Mouse (Mus musculus): ENCODE data around the gene Gpr156.
"Not testable (repeated sequence)": the region's sequence is repeated elsewhere in the genome, so short reads cannot be mapped to it uniquely, and the experiment has no call there.

Gpr156 gene

DNA sequence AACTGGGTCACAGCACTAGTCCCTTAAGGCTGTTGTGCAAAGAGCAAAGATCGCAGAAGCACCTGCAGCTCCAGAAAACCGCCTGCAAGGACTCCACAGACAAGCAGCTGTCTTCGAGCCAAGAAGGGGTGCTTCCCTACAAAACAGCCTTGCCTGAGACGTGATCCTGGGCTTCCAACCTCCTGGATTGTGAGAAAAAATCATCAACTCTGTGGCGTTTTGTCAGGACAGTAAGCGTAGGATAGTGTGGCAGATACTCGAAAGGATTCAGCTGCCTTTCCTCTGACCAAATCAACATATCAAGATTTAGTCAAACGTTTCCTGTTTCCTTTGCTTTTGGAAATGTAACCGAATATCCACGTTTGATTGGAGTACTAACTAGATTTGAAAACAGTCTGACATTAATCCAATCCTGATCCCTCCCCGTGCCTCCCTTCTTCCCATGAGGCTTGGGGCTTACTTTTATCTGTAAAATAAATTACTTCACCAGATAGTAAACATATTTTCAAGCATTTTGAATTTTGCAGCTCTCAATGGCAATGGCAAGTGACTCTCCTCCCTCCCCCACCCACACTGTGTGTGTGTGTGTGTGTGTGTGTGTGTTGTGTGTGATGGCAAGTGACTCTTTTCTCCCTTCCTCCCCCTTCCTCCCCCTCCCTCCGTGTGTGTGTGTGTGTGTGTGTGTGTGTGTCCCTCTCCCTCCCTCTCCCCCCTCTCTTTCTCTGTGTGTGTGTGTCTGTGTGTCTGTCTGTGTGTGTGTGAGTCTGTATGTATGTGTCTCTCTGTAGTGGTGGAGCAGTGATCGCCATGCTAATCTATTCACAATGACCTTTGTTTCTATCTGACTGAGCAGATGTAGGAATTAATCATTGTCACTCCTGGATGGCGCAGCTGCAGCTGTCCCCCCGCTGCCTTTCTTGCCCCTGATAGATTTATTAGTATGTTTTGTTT, 47.3 kb downstream of the Gpr156 start:
- DNase-seq = peak; percentile 56 to 62

DNA sequence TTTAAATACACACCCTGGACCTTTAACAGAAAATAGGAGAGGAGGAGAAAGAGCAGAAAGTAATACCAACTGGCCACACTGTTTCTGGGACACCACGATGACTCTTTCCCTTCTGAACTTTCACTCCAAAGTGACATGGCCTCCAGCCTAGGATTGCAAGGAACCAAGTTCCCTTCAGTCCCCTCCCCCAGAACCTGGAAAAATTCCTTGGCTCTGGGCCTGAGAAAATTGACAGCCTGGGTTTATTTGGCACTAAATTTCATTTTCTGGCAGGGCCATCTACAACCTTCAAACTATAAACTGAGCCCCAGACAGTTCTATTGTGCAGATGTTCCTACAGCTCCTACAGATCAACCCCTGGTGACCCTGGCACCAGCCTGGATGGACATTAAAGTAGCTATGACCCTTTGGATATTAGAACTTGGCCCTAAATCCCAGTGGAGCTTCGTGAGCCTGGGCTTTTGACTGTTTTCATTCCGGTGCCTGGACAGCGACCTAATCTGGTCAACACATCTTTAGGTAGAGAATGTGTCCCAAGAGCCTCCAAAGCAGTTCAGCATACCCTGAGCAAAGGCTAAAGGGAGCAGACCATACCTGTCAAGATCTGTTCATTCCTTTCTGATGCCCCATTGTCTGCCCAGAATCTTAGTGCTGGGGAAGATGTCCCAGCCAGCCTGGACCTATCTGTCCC, 48.2 kb downstream of the Gpr156 start:
- peak in 1 of 2 experiments; percentile 56 for DNase-seq

DNA sequence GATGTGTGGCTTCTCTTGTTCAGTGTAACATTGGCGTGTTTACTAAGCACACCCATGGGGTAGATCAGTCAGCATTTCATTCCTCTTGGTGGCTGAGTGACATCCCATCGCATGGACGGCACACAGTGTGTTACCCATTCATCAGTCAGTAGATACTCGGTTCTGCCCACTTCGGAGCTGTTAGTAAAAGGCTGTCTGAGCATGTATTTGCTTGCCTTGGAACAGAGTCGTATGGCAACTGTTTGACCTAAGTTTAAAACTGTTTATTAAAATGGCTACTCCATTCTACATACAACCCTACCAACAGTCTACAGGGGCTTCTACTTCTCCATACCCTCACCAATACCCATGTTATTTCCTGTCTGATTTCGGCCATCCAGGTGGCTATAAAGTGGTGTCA, 50.6 kb downstream of the Gpr156 start:
- DNase-seq = no peak

DNA sequence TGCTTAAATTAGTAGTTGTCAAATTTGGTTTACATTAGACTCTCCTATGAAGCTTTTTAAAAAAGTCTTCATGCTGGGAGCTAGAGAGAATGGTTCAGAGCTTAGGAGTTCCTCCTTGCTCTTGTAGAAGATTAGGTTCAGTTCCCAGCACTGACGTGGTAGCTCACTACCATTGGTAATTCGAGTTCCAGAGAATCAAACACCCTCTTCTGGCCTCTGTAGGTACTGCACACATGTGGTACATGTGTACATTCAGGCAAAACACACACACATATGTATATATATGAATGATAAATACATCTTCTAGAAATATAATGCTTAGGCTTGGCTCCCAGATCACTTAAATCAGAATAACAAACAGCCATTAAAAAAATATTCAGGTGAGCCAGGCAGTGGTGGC, 51.1 kb downstream of the Gpr156 start:
- DNase-seq = no peak

DNA sequence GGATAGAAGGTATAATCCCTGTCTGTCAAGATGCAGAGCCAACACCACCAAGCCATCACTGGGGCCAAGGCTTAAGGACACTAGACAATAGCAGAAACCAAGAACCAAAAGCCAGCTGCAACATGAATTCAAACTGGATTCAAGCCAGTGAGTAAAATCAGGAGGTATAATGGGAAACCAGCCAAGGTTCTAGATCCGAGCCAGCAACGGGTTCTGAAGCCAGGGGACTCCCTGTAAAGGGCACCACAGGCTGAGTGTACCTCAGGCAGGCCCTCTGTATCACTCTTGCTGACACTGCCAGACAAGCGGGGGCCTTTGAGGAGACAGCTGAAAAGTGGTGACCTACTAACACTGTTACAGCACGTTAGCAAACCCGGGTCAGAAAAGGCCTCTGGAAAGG, 55.2 kb downstream of the Gpr156 start:
- DNase-seq = no peak

DNA sequence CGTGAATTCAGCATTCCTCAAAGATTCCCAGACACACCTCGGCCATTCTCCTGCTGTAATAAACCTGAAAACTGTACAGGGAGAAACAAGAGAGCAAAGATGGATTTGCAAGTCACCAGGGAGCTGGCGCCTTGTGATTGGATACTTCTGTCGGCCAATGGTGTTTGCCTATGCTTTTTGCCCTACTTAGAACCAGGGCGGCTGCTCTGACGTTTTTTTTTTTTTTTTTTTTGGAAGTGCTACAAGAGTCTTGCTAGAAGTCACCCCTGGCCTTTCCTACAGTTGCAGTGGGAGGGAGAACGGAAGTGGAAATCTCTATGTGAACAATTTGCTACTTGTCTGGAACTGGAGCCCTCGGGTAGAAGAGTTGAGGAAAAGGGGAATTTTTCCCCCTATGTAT, 56.1 kb downstream of the Gpr156 start:
- DNase-seq = no peak

DNA sequence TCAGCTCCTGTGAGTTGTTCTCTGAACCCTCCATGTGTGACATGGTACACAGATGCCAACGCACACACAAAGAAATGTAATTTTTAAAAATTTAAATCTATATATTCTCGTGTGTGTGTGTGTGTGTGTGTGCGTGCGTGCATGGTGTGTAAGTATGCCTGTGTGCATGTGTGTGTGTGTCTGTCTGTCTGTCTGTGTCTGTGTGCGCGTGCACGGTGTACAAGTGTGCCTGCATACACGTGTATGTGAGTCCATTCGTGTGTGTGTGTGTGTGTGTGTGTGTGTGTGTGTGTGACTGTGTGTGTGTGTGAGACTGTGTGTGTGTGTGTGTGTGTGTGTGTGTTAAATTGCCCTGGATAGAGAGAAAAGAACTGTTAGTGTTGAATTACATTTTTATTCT, 56.9 kb downstream of the Gpr156 start:
- not testable (repeated sequence) for DNase-seq

DNA sequence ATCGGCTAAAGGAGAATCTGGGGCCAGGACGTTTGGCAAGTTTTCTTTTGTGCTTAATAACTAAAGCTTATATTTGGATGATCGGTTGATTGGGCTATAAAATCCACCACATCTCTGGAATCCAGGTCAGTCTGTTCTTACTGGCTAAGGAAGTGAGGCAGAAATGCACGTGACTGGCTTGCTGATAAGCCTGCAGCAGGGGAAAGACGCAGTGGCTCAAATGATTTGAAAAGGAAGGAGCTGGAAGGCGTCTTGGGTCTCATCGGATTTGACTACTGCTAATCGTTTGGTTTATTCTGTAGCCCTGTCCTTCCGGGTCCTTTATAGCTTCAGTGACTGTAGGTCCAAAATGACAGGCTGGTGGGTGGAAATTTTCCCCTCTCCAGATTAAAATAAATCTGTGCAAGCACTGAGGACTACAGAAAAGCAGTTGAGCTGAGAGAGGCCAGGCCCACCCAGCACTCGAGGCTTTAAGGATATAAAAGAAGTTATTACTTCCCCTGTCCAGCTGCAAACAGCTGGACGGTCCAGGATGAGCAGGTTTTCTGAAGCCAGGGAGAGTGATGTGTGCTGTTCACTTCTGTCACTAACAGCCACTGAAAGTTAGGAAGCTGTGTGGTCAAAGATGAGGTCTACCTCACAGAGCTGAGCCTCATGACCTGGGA, 57.7 kb downstream of the Gpr156 start:
- no peak for DNase-seq

DNA sequence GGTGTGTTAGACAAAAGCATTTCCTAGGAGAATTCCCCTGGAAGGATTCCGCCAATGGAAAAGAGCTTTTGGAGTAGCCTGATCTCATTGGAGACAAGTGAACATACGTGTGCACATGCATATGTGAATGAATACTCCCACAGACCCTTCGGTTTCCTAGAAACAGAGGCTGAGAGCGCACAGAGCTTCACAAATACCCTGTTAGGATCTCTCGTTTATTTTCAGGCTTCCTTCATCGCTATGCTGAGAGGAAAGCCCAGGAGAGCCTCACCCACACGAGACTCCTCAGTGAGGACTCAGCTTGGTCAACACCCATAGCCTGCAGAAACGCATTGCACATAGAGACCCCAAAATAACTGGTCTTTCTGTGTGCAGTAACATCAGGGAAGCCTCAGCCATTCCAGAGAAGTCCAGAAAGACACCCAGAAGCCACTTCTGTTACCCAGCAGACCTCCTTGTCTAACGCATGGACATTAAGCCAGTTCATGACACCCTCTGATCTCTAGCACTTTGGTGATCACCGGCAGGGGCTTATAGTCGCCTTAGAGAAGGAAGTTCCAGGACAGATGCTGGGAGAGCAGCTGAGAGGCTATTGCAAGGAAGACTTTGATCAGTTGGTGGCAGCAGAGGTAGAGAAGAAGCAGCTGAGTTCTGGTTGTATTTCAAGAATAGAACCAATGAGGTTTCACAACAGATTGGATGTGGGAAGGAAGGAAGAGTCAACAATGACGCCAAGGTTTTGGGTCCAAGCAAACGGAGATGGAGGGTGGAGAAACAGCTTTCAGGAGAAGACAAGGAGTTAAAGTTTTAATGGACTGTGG, 58.4 kb downstream of the Gpr156 start:
- peak; percentile 43 to 51 for DNase-seq

DNA sequence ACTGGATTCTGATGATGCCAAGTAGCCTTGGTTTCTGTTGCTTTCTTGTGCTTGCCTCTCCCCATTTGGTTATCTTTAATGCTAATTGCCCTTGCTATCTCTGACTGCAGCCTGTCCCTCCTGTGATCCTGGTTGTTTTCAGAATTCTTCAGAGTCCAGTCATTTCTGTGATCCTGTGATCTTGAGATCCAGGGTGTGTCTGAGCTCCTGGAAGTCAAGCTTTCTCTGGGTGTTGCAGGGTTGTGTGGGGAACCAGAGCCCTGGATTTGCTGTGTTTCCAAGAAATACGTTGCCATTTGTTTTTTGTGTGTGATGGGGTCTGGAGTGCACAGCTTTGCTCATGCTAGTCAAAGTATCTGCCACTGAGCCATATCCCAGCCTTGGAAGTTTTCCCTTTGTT, 65.6 kb downstream of the Gpr156 start:
- no peak for DNase-seq

DNA sequence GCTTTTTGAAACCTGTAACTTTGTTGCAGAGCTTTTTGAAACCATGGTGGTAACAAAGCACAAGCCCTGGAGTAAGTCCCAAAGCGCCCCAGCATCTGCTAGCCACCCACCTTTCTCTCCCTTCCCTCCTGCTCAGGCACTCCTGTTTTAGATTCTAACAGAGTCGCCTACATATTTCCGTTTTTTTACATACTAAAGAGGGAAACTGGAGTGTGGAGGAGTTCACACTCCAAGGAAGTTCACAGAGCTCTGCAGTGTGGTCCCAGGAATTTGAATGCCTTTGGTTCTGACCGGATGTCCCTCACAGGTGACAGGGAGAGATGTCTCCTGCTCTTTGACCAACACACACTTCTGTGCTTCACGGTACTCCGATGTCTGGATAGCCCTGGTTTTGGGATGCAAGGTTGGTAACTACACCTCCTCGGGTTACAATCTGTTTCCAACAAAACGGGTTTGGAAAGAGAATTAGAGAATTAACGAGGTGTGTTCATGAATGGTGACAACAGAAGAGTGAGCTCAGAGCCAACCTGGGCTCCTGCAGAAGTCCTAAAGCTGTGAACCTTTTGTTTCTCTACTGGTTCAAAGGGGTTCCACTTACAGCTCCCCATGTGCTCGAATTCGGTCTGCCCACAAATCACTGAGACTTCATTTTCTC, 72.0 kb downstream of the Gpr156 start:
- no peak for DNase-seq

DNA sequence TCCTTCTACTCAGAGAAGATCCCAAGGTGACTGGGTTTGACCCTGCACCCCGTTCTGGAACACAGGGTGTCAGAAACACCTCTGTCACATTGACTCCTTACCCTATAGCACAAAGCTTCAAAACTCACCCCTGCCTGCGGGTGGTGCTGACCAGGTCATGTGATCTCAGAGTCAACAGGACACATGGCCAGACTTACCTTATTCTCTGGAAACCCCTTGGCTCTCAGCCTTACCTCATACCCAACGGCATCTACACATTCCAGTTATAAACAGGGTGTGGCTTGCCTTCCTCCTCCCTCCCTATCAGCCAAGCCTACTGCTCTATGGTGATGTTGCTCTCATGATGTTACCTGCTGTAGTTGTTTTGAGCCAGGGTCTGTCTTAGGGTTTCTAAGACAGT, 73.5 kb downstream of the Gpr156 start:
- no peak for DNase-seq

DNA sequence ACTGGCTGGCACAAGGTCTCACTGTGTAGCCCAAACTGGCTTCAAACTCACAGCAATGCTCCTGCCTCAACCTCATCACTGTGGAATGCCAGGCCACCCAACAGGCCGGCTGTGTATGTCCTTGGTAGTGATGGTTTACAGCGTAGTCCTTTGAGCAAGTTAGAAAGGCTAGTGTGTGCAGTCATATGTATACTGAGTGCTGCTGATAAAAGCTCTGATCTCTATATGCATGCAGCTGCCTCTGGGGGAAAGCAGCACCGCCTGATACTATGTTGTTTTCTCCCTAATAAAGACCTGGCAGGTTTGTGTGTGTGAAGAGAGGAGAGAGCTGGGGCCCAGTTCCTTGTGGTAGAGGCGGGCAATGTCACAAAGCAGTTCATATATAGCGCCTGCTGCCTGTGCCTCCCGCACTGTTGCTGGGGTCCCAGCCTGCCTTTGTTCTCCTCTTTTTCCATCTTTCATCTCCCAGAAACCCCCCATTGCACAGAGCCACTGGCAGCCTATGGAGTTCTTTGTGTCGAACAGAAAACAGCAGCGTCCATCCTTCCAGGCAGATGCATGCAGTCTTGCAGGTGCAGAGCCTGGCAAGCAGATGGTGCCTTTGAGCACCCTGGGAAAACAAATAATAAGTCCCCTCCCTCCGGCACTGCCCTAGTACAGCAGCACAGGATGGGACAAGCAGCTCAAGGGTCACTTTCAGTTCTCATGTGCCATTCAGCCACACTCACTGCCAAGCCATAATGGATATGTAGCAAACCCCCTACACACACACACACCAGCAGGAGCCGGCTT, 74.5 kb downstream of the Gpr156 start:
- DNase-seq = peak in 1 of 2 experiments; percentile 29

DNA sequence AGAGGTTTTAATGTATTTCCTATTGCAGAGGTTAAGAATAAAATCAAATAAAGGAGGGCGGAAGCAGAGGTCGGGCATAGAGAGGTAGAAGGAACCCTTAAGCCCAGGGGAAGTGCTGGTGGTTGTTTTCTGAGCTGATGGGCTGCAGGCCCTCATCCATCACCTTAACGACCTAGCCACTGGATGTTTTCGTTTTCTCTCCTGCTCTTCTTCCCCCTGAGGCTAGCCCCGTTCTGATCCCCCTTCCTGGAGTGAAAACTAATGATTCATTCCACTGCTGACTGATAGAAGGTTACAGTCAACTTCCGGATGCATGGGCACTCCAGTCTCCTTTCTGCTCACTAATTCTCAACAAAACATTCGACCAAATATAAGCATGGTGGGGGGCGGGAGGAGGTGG, 76.5 kb downstream of the Gpr156 start:
- no peak for DNase-seq

DNA sequence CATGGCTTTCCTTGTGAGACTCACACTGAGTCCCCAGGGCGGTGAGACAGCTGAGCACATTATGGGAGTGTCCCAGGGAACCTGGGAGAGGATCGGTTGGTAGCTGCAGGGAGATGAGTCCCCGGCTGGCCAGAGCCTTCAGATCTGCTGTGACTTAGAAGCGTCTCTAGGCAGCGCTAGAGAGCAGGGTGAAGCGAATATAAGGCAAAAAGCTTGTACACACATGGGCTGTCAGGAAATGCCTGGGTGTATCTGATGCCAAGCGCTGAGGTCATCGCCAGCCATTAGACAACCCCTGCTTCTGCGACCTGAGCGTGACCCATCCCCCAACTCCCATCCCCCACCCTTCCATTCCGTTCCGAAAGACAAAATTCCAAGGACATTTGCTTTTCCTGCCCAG, 78.4 kb downstream of the Gpr156 start:
- peak; percentile 70 for DNase-seq

DNA sequence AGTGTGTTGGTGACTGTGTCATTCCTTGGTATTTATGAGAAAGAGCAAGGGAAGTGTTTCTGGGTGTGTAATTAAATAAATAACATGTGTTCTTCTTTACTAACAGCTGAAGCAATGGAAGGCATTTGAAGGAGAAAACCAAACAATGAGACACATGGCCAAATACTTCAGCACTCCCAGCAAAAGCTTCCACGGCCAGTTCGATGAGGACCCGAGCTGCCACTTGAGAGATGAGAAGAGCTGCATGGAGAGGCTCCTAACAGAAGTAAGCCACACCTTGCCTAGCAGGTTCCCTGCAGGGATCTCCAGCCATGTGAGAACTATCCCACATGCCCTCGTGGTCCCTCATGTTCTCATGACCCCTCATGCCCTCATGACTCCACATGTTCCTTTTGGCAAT, 81.5 kb downstream of the Gpr156 start:
- no peak for DNase-seq

DNA sequence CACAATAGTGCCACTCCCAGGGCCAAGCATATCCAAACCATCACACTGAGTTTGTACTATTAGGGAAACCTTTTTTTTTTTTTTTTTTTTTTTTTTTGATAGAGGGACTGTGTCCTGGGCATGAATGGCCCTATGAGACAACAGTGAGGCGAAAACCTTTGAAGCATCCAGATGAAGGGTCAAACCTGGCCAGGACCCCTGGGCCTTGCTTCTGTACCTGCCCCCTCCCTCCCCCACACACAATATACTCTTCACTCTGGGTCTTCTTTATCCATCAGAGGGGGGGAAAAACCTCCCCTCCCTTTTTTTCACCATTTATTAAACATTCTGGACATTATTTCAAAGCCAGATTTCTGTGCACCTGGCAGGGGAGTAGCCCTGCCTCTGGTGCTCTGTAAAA, 83.5 kb downstream of the Gpr156 start:
- no peak for DNase-seq

DNA sequence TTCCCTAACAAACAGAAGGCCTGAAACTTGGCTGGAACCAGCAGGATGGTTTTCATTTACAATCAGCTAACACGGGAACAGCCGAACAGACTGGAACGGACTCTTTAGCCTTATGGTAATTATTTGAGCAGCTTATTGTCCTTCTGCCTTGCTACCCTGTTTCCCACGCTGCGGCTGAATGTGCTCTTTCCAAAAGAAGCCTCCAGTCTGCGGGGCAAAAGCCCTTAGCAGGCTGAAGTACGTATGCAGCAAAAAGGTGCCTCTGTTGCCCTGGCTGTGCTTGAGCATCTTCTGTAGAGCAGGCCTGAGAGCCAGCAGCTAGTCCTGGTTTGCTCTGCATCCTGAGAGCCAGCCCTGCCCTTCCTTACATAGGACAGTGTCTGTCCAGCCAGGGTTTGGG, 83.9 kb downstream of the Gpr156 start:
- DNase-seq = no peak

DNA sequence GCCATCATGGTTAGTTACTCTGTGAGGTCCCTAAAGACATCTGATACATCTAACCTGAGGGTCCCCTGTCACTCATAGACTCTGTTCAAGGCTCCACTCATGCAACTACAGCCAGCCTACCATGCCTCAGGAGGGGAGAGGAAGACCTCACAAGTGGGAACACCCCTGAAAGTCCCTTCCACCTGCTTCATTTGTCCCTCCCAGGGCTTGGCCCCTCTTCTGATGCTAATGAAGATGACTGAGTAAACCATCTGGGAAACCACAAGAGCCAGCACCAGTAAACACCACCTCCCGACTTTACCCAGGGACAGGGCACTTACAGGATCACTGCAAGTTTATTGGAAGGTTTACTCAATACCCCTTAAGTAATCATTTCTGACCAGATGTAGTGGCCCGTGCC, 85.5 kb downstream of the Gpr156 start:
- DNase-seq = no peak

DNA sequence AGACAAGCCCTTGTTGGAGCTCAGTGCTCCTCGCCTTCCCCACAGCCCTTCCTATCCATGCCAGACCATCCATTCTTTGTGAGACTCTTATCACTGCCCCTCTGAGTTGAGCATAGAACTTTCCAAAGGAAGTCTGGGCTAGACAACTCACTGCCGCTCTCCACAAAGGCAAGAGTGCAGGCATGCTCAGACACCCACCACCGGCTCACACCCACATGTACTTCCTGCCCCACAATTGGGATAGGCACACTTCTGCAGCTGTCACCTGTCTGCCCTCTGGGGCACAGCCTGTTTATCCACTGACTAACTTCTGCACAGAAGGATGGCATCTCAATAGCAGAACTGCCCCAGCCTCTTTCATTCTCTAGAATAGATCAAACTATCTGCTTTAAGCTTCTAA, 86.2 kb downstream of the Gpr156 start:
- DNase-seq = no peak

DNA sequence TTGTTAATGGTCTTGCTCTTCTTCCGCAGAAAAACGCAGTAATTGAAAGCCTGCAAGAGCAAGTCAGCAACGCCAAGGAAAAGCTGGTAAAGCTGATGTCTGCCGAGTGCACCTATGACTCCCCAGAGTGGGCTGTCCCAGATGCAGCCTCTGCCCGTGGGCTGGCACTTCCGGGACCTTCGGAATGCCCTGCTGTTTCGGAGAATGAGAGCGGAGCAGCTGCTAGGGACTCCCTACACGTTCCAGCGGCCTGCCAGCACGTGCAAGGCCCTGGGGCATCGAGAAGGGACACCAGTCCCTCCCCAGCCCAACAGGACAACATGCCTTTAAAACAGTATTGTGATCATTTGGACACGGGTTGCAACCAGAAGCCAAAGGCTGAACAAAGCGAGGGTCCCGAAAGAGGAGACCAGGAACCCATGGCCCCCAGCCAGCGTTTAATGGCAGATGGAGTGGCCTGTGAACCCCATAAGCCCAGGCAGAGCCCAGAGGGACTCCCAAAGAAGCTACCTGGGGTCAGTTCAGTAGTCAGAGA, 88.3 kb downstream of the Gpr156 start:
- no peak for DNase-seq

All from kidney, adult 8-10 months (tissue).